In genomic region chr3:116936934-116937691, GRCm38 (mm10) we compare ENCODE assay signal across 32 mouse cellular contexts. TPM values are rescaled to one million over a fixed set of nuclear protein-coding genes. Genes with fewer than 3 reads are reported as not detected.
DNase-seq lines count a peak whose midpoint lies in the region; ATAC-seq lines count a peak whose summit lies in the region.
"Had no signal": no experiment of that assay in that cellular context is flagged by ENCODE, and none has a peak within 500 bp of the region (broad histone marks: within the 10 kb centered on the region; RNA-seq: fewer than 3 reads in every experiment).

No protein-coding gene starts in this region.

- H3K9me3 ChIP-seq in forebrain, embryonic 15.5 days, result no peaks in the 10 kb centered on the region
- H3K9me3 ChIP-seq in forebrain, embryonic 10.5 days, result no peaks in the 10 kb centered on the region
- no peaks in the 10 kb centered on the region; the same call in 1 of the 2 replicates for H3K9me3 ChIP-seq in midbrain, embryonic 13.5 days
- no peaks in the 10 kb centered on the region for H3K9me3 ChIP-seq in midbrain, embryonic 10.5 days (replicated peaks)
- no peaks in the 10 kb centered on the region for H3K9me3 ChIP-seq in forebrain, embryonic 16.5 days (ENCODE audit: control insufficient read depth, low read length)
- H3K9me3 ChIP-seq: embryonic facial prominence, embryonic 15.5 days; heart, embryonic 15.5 days; neural tube, embryonic 15.5 days had no signal

- intact Hi-C loops in left cerebral cortex, postnatal 25 days (cut with DNase I), result no loop called here

- no peaks in the 10 kb centered on the region for H3K4me1 ChIP-seq in forebrain, embryonic 15.5 days
- no peaks in the 10 kb centered on the region for H3K4me1 ChIP-seq in forebrain, embryonic 10.5 days
- no peaks in the 10 kb centered on the region for H3K4me1 ChIP-seq in midbrain, embryonic 13.5 days (replicated peaks)
- H3K4me1 ChIP-seq in midbrain, embryonic 10.5 days, result no peaks in the 10 kb centered on the region
- peaks cover 3% of the 10 kb centered on the region for H3K4me1 ChIP-seq in forebrain, embryonic 16.5 days (replicated peaks; ENCODE audit: control insufficient read depth, insufficient read depth, low read length)
- H3K4me1 ChIP-seq: embryonic facial prominence, embryonic 15.5 days; neural tube, embryonic 15.5 days had no signal

- no peak overlapping the region for H3K4me3 ChIP-seq in forebrain, embryonic 15.5 days
- no peak overlapping the region for H3K4me3 ChIP-seq in forebrain, embryonic 10.5 days
- H3K4me3 ChIP-seq in midbrain, embryonic 13.5 days (replicated peaks), result no peak overlapping the region
- H3K4me3 ChIP-seq in midbrain, embryonic 10.5 days, result no peak overlapping the region
- no peak overlapping the region for H3K4me3 ChIP-seq in forebrain, embryonic 16.5 days (replicated peaks; ENCODE audit: low read length)
- H3K4me3 ChIP-seq: embryonic facial prominence, embryonic 15.5 days; heart, embryonic 15.5 days; left cerebral cortex, adult 2 months; neural tube, embryonic 15.5 days had no signal

- DNase-seq in forebrain, embryonic 10.5 days (ENCODE audit: extremely low spot score, low spot score), result no peak
- no peak for DNase-seq in midbrain, embryonic 10.5 days (ENCODE audit: low spot score)
- DNase-seq in left cerebral cortex, postnatal 25 days (ENCODE audit: low spot score in 2 of 2), result no peak
- DNase-seq in heart, adult 8-10 months (ENCODE audit: low spot score), result no peak
- DNase-seq: adrenal gland, adult 8-10 months; cerebellum, adult 8-10 months; cerebellum, postnatal 36 days; embryo, embryonic 11 days; gastrocnemius, postnatal 25 days; heart, postnatal 4 days; kidney, adult 18-20 months; kidney, postnatal 4 days; layer of hippocampus, adult 9-11 months; left cerebral cortex, postnatal 4 days; liver, postnatal 0 days; spleen, adult 18-20 months had no signal

- whole genome bisulfite sequencing in forebrain, embryonic 15.5 days, result 35% methylated on average over 4 of the region's 4 CpGs
- WGBS in forebrain, embryonic 10.5 days, result 76% methylated on average over 4 of the region's 4 CpGs
- WGBS in midbrain, embryonic 13.5 days, result 61% methylated on average over 4 of the region's 4 CpGs
- 82% methylated on average over 4 of the region's 4 CpGs for WGBS in midbrain, embryonic 10.5 days
- 31% methylated on average over 4 of the region's 4 CpGs for WGBS in forebrain, embryonic 16.5 days

- H3K36me3 ChIP-seq in forebrain, embryonic 15.5 days, result no peaks in the 10 kb centered on the region
- no peaks in the 10 kb centered on the region for H3K36me3 ChIP-seq in forebrain, embryonic 10.5 days (replicated peaks)
- no peaks in the 10 kb centered on the region for H3K36me3 ChIP-seq in midbrain, embryonic 13.5 days
- no peaks in the 10 kb centered on the region for H3K36me3 ChIP-seq in midbrain, embryonic 10.5 days
- H3K36me3 ChIP-seq in forebrain, embryonic 16.5 days (ENCODE audit: control insufficient read depth, insufficient read depth), result 0 out of 2 replicates have a peak, but pooled peaks cover 2% of the 10 kb centered on the region
- H3K36me3 ChIP-seq: embryonic facial prominence, embryonic 15.5 days; heart, embryonic 15.5 days; neural tube, embryonic 15.5 days had no signal

- no peak overlapping the region for H3K4me2 ChIP-seq in forebrain, embryonic 15.5 days (replicated peaks)
- no peak overlapping the region for H3K4me2 ChIP-seq in midbrain, embryonic 13.5 days (replicated peaks)
- no peak overlapping the region for H3K4me2 ChIP-seq in forebrain, embryonic 16.5 days (ENCODE audit: low read length)
- H3K4me2 ChIP-seq: embryonic facial prominence, embryonic 15.5 days; heart, embryonic 15.5 days; hindbrain, embryonic 14.5 days; liver, embryonic 11.5 days; neural tube, embryonic 15.5 days had no signal

- H3K27me3 ChIP-seq in forebrain, embryonic 15.5 days, result no peaks in the 10 kb centered on the region
- H3K27me3 ChIP-seq in forebrain, embryonic 10.5 days (ENCODE audit: poor library complexity, severe bottlenecking), result no peaks in the 10 kb centered on the region
- no peaks in the 10 kb centered on the region for H3K27me3 ChIP-seq in midbrain, embryonic 13.5 days
- no peaks in the 10 kb centered on the region for H3K27me3 ChIP-seq in midbrain, embryonic 10.5 days (ENCODE audit: low read depth, poor library complexity, severe bottlenecking)
- H3K27me3 ChIP-seq in forebrain, embryonic 16.5 days (replicated peaks; ENCODE audit: control insufficient read depth, insufficient read depth, low read length), result no peaks in the 10 kb centered on the region
- H3K27me3 ChIP-seq: embryonic facial prominence, embryonic 15.5 days; heart, embryonic 15.5 days; neural tube, embryonic 15.5 days had no signal

- peak; percentile 74 for ATAC-seq in forebrain, embryonic 15.5 days (replicated peaks)
- 0 out of 2 replicates have a peak, but pooled peaks have one; percentile 37 for ATAC-seq in midbrain, embryonic 13.5 days
- peak; percentile 67 for ATAC-seq in forebrain, embryonic 16.5 days
- ATAC-seq: inflammation-experienced regulatory T-cells, adult 6 months; liver, postnatal 0 days; lung, postnatal 0 days had no signal

- peak overlapping the region; percentile 57 for H3K27ac ChIP-seq in forebrain, embryonic 15.5 days (replicated peaks)
- H3K27ac ChIP-seq in forebrain, embryonic 10.5 days, result no peak overlapping the region
- H3K27ac ChIP-seq in midbrain, embryonic 13.5 days, result no peak overlapping the region
- H3K27ac ChIP-seq in midbrain, embryonic 10.5 days (replicated peaks), result no peak overlapping the region
- peak overlapping the region; percentile 32; the same call in 1 of the 2 replicates for H3K27ac ChIP-seq in forebrain, embryonic 16.5 days (ENCODE audit: low read length)
- H3K27ac ChIP-seq: embryonic facial prominence, embryonic 15.5 days; heart, embryonic 15.5 days; hindbrain, embryonic 14.5 days; left cerebral cortex, adult 2 months; macrophage; neural tube, embryonic 15.5 days had no signal

- no peak overlapping the region for H3K9ac ChIP-seq in forebrain, embryonic 15.5 days (replicated peaks)
- H3K9ac ChIP-seq in midbrain, embryonic 13.5 days (replicated peaks), result no peak overlapping the region
- H3K9ac ChIP-seq in forebrain, embryonic 16.5 days (replicated peaks; ENCODE audit: low read depth, low read length), result no peak overlapping the region
- H3K9ac ChIP-seq: embryonic facial prominence, embryonic 15.5 days; heart, embryonic 15.5 days; hindbrain, embryonic 14.5 days; liver, postnatal 0 days; neural tube, embryonic 15.5 days had no signal

RNA-seq across cellular contexts. Expression of gene 4930455H04Rik, which starts 31.0 kb away (rescaled TPM):
- polyA plus RNA-seq in forebrain, embryonic 15.5 days (2015; fragmentation: Nextera tagmentation; extraction: Ambion mirVana), result not detected in 2 replicates
- not detected in 2 replicates for polyA plus RNA-seq in forebrain, embryonic 10.5 days (2016; fragmentation: Nextera tagmentation; extraction: Ambion mirVana)
- not detected in 2 replicates for polyA plus RNA-seq in midbrain, embryonic 13.5 days (2015; fragmentation: Nextera tagmentation; extraction: Ambion mirVana)
- not detected in 2 replicates for polyA plus RNA-seq in midbrain, embryonic 10.5 days (2016; fragmentation: Nextera tagmentation; extraction: Ambion mirVana)
- polyA plus RNA-seq in forebrain, embryonic 16.5 days (2015; fragmentation: Nextera tagmentation; extraction: Ambion mirVana), result not detected in 2 replicates
- not detected for total RNA-seq in left cerebral cortex, postnatal 25 days (2021)
- not detected for total RNA-seq in heart, adult 8-10 months (2022)
- total RNA-seq: adrenal gland, adult 8-10 months; ES-E14; gastrocnemius, postnatal 25 days; left cerebral cortex, adult 2 months; left cerebral cortex, postnatal 4 days had no signal
- polyA plus RNA-seq: embryonic facial prominence, embryonic 15.5 days; heart, embryonic 15.5 days; hindbrain, embryonic 14.5 days; inflammation-experienced regulatory T-cells, adult 6 months; kidney, embryonic 16.5 days; liver, embryonic 11.5 days; liver, postnatal 0 days; lung, postnatal 0 days; macrophage; neural tube, embryonic 15.5 days; thymus, postnatal 0 days; urinary bladder, adult 2 months had no signal

RNA-seq across cellular contexts. Expression of gene Palmd, which starts 31.7 kb away (rescaled TPM):
- 16.7 and 18.5 TPM in 2 replicates for polyA plus RNA-seq in forebrain, embryonic 15.5 days (2015; fragmentation: Nextera tagmentation; extraction: Ambion mirVana)
- polyA plus RNA-seq in forebrain, embryonic 10.5 days (2016; fragmentation: Nextera tagmentation; extraction: Ambion mirVana), result 1.0 and 1.7 TPM in 2 replicates
- polyA plus RNA-seq in midbrain, embryonic 13.5 days (2015; fragmentation: Nextera tagmentation; extraction: Ambion mirVana), result 7.7 and 8.9 TPM in 2 replicates
- polyA plus RNA-seq in midbrain, embryonic 10.5 days (2016; fragmentation: Nextera tagmentation; extraction: Ambion mirVana), result 1.2 and 3.0 TPM in 2 replicates
- polyA plus RNA-seq in forebrain, embryonic 16.5 days (2015; fragmentation: Nextera tagmentation; extraction: Ambion mirVana), result 19.7 and 22.9 TPM in 2 replicates
- 10 to 100 TPM; 21.9 to 27.1 TPM for total RNA-seq in left cerebral cortex, postnatal 25 days (2021)
- 10 to 100 TPM; 44.2 to 59.7 (median 53.0) TPM for total RNA-seq in heart, adult 8-10 months (2022)
- polyA plus RNA-seq: inflammation-experienced regulatory T-cells, adult 6 months; macrophage had no signal

Comparison
In these comparisons a context has a peak if more than half of its experiments do, and no peak if none do; other contexts are left out.
1. H3K27ac ChIP-seq: peak in forebrain, embryonic 15.5 days (single experiment) and forebrain, embryonic 16.5 days (single experiment); none in forebrain, embryonic 10.5 days (single experiment), midbrain, embryonic 13.5 days (single experiment) and midbrain, embryonic 10.5 days (single experiment).
2. Peak in every context shown above with its lines, with median percentiles within 50 percentile points of each other: ATAC-seq.